Mouse (Mus musculus) cerebellum, adult 18-20 months (tissue): ENCODE data around the gene Krtap5-1.
"Not testable (repeated sequence)": the region's sequence is repeated elsewhere in the genome, so short reads cannot be mapped to it uniquely, and the experiment has no call there.

Experiments used
- DNase-seq, 2 experiments: peaks; one replicate each; pipeline ENCODE4 v3.0.0; 2021

Krtap5-1 gene

DNA sequence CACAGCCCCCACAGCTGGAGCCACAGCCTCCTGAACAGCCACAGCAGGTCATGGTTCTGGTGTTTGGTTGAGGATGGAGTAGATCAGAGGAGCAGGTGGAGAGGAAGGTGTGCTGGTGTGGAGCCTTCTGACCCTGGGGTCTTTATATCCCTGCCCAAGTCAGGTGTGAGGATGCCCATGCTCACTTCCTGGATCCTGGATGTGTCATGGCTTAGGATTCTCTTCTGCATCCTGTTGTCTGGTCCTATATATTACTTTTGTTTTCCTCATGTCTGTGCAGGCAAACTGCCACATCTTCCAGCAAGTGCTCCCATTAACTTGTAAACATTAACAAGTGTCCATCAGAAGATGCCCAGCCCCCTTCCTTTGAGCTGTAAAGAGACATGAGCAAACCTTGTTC lies at the start of gene Krtap5-1:
TSS of gene Krtap5-1 (minus strand) at position 101 of the 400 bp plus-strand sequence.
- not testable (repeated sequence) for DNase-seq

DNA sequence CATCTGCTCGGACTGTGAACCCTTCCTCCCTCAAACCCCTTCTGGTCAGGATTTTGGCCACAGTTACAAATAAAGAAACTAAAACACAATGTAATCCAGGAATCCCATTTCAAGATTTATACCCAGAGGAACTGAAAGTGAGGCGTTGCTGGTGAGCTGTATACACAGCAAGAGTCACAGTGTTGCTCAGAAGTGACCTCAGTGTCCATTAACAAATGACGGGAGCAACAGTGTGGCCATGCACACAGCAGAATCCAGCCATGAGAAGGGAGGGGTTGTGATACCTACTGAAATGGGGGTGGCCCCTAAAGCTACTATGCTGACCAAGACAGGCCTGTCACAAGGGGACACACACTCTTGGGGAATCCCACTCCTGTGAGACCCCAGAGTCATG lies 45.3 kb upstream of the Krtap5-1 start:
- no peak for DNase-seq

DNA sequence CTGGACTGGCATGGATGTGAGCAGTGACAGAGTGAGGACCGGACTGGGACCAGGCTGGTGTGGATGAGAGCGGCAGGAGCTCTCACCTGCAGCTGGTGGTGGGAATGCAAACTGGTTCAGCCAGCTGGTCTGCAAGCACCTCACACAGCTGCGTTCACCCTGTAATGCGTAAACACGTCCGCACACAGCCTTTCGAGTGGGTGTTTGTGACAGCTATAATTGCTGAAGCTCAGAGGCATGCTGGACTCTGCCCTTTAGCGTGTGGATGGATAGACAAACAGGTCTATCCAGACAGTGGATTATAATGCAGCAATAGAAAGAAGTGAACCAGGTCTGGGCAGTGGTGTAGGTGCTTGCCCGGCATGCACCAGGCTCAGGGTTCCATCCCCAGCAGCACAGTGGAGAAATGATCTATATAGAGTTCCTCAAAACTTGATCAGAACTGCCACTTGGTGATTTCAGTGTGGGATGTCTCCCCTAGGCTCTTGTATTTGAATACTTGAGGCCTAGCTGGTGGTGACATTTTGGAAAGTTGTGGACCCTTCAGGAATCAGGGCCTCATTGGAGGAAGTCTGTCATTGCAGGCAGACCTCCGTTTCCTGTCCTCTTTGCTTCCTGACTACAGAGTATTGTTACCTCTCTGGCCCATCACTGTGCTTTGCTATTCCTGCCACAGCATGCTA lies 44.8 kb upstream of the Krtap5-1 start:
- DNase-seq, result no peak

GRCm38 (mm10) chr7:142340269-142340970 lies 43.5 kb upstream of the Krtap5-1 start:
- DNase-seq, result no peak

GRCm38 (mm10) chr7:142335151-142335550 lies 38.2 kb upstream of the Krtap5-1 start:
- peak; percentile 86 to 89 for DNase-seq

DNA sequence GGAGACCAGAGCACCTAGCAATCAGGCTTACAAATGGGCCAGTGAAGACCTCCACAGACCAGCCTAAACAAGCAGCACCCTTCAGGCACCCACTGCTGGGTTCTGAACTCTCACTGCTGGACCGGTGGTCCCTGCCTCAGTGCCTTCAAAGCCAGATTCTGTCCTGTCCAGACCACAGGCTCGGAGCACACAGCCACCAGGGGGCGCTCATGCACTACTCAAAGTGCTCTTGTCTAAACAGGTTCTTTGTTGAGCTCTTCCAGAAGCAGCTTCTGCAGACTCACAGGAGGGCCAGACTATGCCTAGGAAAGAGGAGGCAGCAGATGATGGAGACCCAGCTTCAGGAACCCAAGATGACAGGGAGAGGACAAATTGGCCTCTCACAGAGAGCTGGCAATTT lies 37.3 kb upstream of the Krtap5-1 start:
- DNase-seq, result peak; percentile 88 to 94

DNA sequence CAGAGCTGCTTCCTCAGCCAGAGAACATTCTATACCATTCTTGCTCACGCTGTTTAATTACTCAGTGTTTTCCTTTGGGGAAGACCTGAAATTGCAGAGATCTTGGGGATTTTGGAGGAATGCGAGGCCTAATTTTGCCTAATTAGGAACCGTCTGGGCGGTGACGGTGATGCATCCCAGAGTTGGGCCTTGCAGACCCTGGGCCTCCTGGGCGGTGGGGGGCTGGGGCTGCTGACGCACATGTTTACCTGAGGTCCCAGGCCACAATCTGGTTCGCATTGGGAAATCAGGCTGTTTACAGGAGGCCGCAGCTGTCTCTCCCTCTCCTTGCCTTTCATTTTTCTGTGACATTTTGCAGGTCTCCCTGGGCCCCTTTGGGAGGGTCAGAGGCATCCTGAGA lies 35.8 kb upstream of the Krtap5-1 start:
- not testable (repeated sequence) for DNase-seq

DNA sequence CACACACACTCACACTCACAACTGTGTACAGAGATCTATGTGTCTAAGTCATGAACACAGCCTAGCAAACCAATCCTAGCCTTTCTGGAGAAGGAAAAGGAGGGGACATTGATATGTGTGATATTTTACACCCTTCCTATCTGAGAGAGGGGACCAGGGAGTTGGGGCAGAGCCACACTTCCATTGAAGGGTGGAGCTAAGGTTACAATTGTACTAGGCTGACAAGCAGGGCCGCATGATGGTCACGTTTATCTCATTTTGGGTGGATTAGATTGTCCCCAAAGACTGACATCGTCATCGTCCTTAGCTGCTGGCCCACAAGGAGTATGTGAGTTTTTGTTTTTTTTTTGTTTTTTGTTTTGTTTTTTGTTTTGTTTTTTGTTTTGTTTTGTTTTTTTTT lies 34.4 kb upstream of the Krtap5-1 start:
- no peak for DNase-seq

- no peak for DNase-seq
Measured at GRCm38 (mm10) chr7:142330271-142330724, 33.4 kb upstream of the Krtap5-1 start.

GRCm38 (mm10) chr7:142328507-142328906 lies 31.6 kb upstream of the Krtap5-1 start:
- DNase-seq, result no peak

DNA sequence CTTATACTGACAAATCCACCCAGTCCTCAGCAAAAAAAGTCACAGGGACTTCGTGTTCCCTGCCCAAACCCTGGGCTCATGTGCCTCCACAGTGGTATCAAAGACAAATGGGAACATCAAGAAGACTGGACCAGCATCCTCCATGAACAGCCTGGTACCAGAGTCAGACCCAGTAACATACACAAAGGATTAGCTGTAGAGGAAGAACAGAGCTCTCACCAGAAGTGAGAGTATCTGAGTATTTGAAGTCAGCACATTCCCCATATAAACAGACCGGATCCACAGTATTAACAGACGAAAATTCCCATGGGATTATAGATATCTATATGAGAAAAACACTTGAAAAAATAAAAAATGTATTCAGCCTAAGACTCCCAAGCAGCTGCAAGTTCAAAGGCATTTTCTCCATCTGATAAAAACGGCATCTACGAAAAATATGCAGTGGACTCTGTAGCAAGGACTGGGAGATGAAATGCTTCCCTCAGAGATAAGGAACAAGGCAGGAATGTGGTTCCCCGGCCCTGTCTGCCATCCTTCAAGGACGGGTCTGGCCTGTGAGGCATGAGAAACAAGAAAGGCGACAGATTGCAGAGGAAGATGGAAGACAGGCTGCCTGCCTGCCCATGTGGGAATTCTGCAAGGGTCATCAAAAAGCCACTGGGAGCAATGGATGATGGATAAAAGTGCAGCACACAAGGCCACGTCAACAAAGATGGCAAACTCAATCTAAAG lies 30.0 kb upstream of the Krtap5-1 start:
- DNase-seq, result no peak

GRCm38 (mm10) chr7:142323396-142324117 lies 26.6 kb upstream of the Krtap5-1 start:
- DNase-seq, result no peak

GRCm38 (mm10) chr7:142322641-142323040 lies 25.7 kb upstream of the Krtap5-1 start:
- no peak for DNase-seq

- not testable (repeated sequence) for DNase-seq
Measured at GRCm38 (mm10) chr7:142321637-142322306, 24.9 kb upstream of the Krtap5-1 start.

DNA sequence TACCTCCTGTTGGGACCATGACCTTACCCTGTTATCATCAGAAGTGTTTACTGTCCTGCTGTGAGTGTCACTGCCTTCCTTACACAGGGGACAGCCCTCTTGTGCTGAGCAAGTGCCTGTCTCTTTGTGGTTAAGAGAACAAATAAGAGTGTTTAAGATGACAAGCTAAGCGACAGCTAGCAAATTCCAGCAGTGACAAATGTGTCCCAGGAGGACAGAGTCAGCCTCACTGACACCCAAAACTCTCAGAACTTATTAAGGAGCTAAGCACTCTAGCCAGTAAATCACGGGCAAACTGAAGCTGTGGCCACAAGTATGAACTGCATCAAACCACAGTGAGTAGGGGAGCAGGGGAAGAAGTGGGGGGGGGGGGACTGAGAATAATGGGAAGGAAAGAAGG lies 24.0 kb upstream of the Krtap5-1 start:
- DNase-seq, result no peak

- DNase-seq, result no peak
Measured at GRCm38 (mm10) chr7:142319124-142319523, 22.2 kb upstream of the Krtap5-1 start.

- no peak for DNase-seq
Measured at GRCm38 (mm10) chr7:142317216-142317615, 20.3 kb upstream of the Krtap5-1 start.

GRCm38 (mm10) chr7:142316558-142316957 lies 19.6 kb upstream of the Krtap5-1 start:
- peak; percentile 28 to 44 for DNase-seq

GRCm38 (mm10) chr7:142314600-142315285 lies 17.8 kb upstream of the Krtap5-1 start:
- no peak for DNase-seq

GRCm38 (mm10) chr7:142303929-142304328 lies 7.0 kb upstream of the Krtap5-1 start:
- DNase-seq, result not testable (repeated sequence)

DNA sequence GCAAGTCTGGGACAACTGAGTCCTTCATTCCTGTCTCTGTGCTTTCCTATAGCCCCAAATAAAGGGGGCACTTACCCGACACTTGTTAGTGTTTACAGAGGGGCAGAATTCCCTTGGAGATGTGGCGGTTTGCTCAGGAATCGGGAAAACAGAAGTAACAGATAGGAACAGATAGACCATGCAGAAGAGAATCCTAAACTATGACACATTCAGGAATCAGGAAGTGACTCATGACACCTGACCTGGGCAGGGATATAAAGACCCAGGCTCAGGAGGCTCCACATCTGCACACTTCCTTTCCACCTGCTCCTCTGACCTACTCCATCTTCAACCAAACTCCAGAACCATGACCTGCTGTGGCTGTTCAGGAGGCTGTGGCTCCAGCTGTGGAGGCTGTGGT lies 6.3 kb upstream of the Krtap5-1 start, which contains the start of gene Krtap5-4:
TSS of gene Krtap5-4 (plus strand) at position 301 of the 400 bp plus-strand sequence.
- DNase-seq, result no peak

- DNase-seq, result not testable (repeated sequence)
Measured at GRCm38 (mm10) chr7:142296108-142296507, 810 bp downstream of the Krtap5-1 start.
